Mouse (Mus musculus) stomach, embryonic 16.5 days (tissue): Measurements from ENCODE around the gene Cnot3. TPM values are rescaled to one million over a fixed set of nuclear protein-coding genes. Genes with fewer than 3 reads are reported as not detected.
A peak's percentile ranks its signal among the peaks of the same experiment; 100 is the strongest.

Experiments used
- ATAC-seq: fragments of 200-750 bp; cut with Nextera tagmentation; 2 replicates; pipeline ENCODE4 v1.8.0; 2017; ENCODE audit warnings: moderate number of reproducible peaks, moderate TSS enrichment; ENCODE audit not compliant: insufficient read depth, low FRiP score
- H3K27ac ChIP-seq: fragments of 300-500 bp; sonication (generic); 2 replicates; pipeline ENCODE4 v1.5.1; 2014; ENCODE audit warnings: low read length
- H3K27me3 ChIP-seq: fragments of 300-500 bp; sonication (generic); 2 replicates; pipeline ENCODE4 v1.6.1; 2014; ENCODE audit warnings: low read length, control low read depth, mixed read lengths; ENCODE audit not compliant: control insufficient read depth, insufficient read depth
- H3K36me3 ChIP-seq: fragments of 300-500 bp; sonication (generic); 2 replicates; pipeline ENCODE4 v1.6.1; 2014; ENCODE audit warnings: low read length; ENCODE audit not compliant: control insufficient read depth, insufficient read depth
- H3K4me1 ChIP-seq: fragments of 300-500 bp; sonication (generic); 2 replicates; pipeline ENCODE4 v1.6.1; 2014; ENCODE audit warnings: low read length, control low read depth, mixed read lengths; ENCODE audit not compliant: control insufficient read depth, insufficient read depth
- H3K4me2 ChIP-seq: fragments of 300-500 bp; sonication (generic); 2 replicates; pipeline ENCODE4 v1.6.1; 2014; ENCODE audit warnings: low read depth, low read length, mixed read lengths
- H3K4me3 ChIP-seq: fragments of 300-500 bp; sonication (generic); replicated peaks from 2 replicates; pipeline ENCODE4 v1.5.1; 2014; ENCODE audit warnings: mild to moderate bottlenecking, low read length
- H3K9ac ChIP-seq: fragments of 300-500 bp; sonication (generic); 2 replicates; pipeline ENCODE4 v1.6.1; 2014; ENCODE audit warnings: low read length
- H3K9me3 ChIP-seq: fragments of 300-500 bp; sonication (generic); replicated peaks from 2 replicates; pipeline ENCODE4 v1.6.1; 2016; ENCODE audit warnings: low read length, control low read depth; ENCODE audit not compliant: control insufficient read depth
- WGBS: fragments of 180-500 bp; shearing (Covaris S2); extraction: QIAGEN DNeasy Blood & Tissue Kit; methylation state at CpG from one replicate; pipeline ENCODE4 v1.1.7; 2014; 5-methylcytosine and 5-hydroxymethylcytosine counted together
- polyA plus RNA-seq: library from polyadenylated mRNA; unstranded; fragments of >200 nt; fragmentation: Nextera tagmentation; extraction: Ambion mirVana; gene quantifications from 2 replicates; pipeline ENCODE4 v1.2.1, GENCODE M21; 2015

Gene Cnot3
- polyA plus RNA-seq, 1 experiment from 2014 or later, result 43.0 TPM

DNA sequence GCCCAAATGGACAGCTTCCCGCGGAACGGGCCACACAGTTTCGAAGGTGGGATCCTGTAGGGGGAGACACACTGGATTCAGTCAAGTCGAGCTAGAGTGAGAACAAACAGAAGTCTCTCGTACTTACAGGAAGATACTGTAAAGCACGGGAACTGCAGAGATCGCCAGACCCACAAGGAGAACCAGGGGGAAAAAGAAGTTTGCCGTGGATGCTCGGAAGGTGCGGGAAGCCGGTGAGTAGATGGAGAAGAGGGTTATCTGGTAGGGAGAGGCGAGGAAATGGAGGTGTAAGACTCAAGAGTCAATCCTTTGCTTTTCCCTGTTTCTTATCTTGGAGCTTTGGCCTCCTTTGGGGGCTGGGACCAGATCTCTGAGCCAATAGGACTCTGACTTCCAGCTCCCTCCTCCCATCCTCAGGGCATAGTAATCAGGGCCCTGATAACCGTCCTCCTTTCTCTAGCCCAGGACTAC, 21.9 kb downstream of the Cnot3 start:
- Histone ChIP-seq H3K9ac (0 out of 2 replicates have a peak overlapping the region, but pooled peaks have one; percentile 29), H3K27ac (no peak overlapping the region), H3K4me3 (peak overlapping the region; percentile 13; the same call in 1 of the 2 replicates), H3K27me3 (no peaks in the 10 kb centered on the region), H3K9me3 (no peaks in the 10 kb centered on the region), H3K4me2 (no peak overlapping the region), H3K4me1 (peaks cover 15% of the 10 kb centered on the region), H3K36me3 (peaks cover 7% of the 10 kb centered on the region; the same call in 1 of the 2 replicates)
- 17% methylated on average over 14 of the region's 14 CpGs for WGBS
- ATAC-seq, result no peak

GRCm38 (mm10) chr7:3674507-3675227, 29.6 kb downstream of the Cnot3 start:
- peak; percentile 79 for ATAC-seq
- Histone ChIP-seq H3K9ac (no peak overlapping the region), H3K4me1 (no peaks in the 10 kb centered on the region), H3K27me3 (no peaks in the 10 kb centered on the region), H3K27ac (no peak overlapping the region), H3K36me3 (no peaks in the 10 kb centered on the region), H3K9me3 (no peaks in the 10 kb centered on the region), H3K4me3 (no peak overlapping the region), H3K4me2 (no peak overlapping the region)
- WGBS, result 75% methylated on average over 10 of the region's 10 CpGs

DNA sequence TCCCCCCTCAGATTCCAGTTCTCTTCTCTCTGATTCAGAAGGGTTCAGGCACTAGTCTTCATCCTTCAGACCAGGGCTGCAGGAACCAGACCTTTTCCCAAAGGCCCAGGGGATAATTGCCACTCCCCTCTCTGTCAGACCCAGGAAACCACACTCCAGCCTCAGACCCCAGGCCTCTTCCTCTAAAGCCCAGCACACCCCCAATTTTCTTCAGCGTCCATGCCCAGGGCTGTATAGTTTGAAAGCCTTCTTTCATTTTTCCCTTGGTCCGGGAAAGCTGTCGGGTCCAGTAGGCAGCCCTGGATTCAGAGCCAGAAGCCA, 30.1 kb downstream of the Cnot3 start:
- no peaks in the 10 kb centered on the region for H3K9me3 ChIP-seq
- 0 out of 2 replicates have a peak, but pooled peaks cover 1% of the 10 kb centered on the region for H3K36me3 ChIP-seq
- 76% methylated on average over 3 of the region's 3 CpGs for WGBS
- no peak for ATAC-seq
- no peak overlapping the region for H3K4me2 ChIP-seq
- no peak overlapping the region for H3K4me3 ChIP-seq
- no peak overlapping the region for H3K27ac ChIP-seq
- no peaks in the 10 kb centered on the region for H3K4me1 ChIP-seq
- no peaks in the 10 kb centered on the region for H3K27me3 ChIP-seq
- H3K9ac ChIP-seq, result no peak overlapping the region

DNA sequence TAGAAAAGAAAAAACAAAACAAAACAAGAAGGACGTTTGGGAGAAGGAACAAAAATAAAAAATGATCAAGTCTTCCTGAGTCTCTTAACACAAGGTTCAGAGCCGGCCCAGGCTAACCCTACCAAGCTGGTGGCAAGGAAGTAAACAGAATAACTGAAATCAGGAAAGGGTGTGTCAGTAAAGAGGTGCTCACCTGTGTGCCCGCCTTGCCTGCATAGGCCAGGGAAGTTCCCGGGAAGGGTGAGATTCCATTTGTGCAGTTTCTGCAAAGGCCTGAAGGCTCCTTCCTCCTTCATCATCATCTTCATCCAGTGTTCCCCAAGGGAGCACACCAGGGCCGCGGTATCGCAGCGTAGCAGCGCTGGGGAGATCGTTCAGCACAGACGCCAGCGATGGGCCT, 31.3 kb downstream of the Cnot3 start:
- Histone ChIP-seq H3K4me1 (no peaks in the 10 kb centered on the region), H3K36me3 (0 out of 2 replicates have a peak, but pooled peaks cover 5% of the 10 kb centered on the region), H3K9me3 (no peaks in the 10 kb centered on the region), H3K4me2 (peak overlapping the region; percentile 48), H3K4me3 (peak overlapping the region; percentile 41), H3K27ac (peak overlapping the region; percentile 45), H3K9ac (peak overlapping the region; percentile 71), H3K27me3 (no peaks in the 10 kb centered on the region)
- peak; percentile 18; the same call in 1 of the 2 replicates for ATAC-seq
- 80% methylated on average over 12 of the region's 12 CpGs for WGBS

DNA sequence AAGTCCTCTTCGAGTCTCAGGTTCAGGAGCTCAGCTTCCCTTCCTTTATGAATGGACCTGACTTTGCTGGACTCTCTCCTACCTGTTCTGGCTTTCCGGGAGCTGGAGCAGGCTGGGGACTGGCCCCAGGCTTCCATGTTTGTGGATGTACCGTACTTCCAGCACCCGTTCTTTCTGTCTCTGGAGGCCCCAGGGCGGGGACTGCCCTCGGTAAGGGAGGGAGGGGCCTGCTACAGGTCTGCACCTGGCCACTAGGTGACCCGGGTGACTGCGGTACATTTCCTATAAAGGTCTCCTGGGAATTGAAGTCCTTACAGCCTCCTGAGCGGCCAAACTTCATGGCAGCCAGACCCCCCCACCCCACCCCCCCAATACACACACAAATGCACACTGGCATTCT, 32.3 kb downstream of the Cnot3 start, which contains the start of gene Tmc4:
TSS of gene Tmc4 (minus strand) at position 212 of the 400 bp plus-strand sequence.
- Histone ChIP-seq H3K9me3 (no peaks in the 10 kb centered on the region), H3K9ac (peak within 1 kb of the TSS; percentile 71), H3K4me2 (peak within 1 kb of the TSS; percentile 48), H3K27ac (peak within 1 kb of the TSS; percentile 45), H3K4me1 (no peaks in the 10 kb centered on the region), H3K27me3 (no peaks in the 10 kb centered on the region), H3K4me3 (peak within 1 kb of the TSS; percentile 41), H3K36me3 (0 out of 2 replicates have a peak, but pooled peaks cover 5% of the 10 kb centered on the region)
- peak; percentile 87; the same call in 1 of the 2 replicates for ATAC-seq
- 33% methylated on average over 9 of the region's 9 CpGs for WGBS

DNA sequence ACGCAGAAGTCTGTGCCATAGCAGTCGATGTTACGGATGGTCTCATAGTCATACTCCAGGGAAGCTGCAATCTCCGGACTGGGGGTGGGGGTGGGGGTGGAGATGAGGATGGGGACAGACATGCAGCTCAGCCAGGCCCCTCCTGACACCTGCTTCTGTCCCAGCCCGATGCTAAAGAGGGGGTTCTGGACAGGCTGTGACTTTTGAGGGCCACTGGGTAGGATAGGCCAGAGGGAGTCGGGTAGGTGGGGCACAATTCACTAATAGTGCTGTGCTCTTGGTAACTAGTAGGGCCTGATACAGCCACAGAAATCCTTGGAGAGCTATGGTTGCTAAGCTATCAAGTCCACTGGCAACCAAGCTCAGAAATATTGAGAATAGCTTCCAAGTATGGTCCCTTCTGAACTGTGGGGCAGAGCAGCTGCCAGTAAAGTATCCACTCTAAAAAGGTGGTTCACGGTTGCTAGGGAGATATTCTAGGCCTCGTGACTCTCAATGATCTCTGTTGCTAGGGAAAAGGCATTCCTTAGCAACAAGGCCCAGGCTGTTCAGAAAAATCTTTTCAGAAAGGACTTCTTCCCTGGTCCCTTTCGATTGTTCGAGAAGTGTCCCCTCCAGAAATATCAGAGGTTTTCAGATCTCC, 39.0 kb downstream of the Cnot3 start:
- Histone ChIP-seq H3K9ac (no peak overlapping the region), H3K36me3 (0 out of 2 replicates have a peak, but pooled peaks cover 11% of the 10 kb centered on the region), H3K27me3 (no peaks in the 10 kb centered on the region), H3K4me3 (no peak overlapping the region), H3K27ac (no peak overlapping the region), H3K4me2 (no peak overlapping the region), H3K4me1 (no peaks in the 10 kb centered on the region), H3K9me3 (no peaks in the 10 kb centered on the region)
- 85% methylated on average over 10 of the region's 10 CpGs for WGBS
- ATAC-seq, result no peak

GRCm38 (mm10) chr7:3684698-3685097, 39.6 kb downstream of the Cnot3 start:
- no peak for ATAC-seq
- no peak overlapping the region for H3K4me3 ChIP-seq
- no peak overlapping the region for H3K4me2 ChIP-seq
- H3K9ac ChIP-seq, result no peak overlapping the region
- H3K9me3 ChIP-seq, result no peaks in the 10 kb centered on the region
- 94% methylated on average over 8 of the region's 8 CpGs for WGBS
- H3K27me3 ChIP-seq, result no peaks in the 10 kb centered on the region
- no peak overlapping the region for H3K27ac ChIP-seq
- 0 out of 2 replicates have a peak, but pooled peaks cover 11% of the 10 kb centered on the region for H3K36me3 ChIP-seq
- no peaks in the 10 kb centered on the region for H3K4me1 ChIP-seq

DNA sequence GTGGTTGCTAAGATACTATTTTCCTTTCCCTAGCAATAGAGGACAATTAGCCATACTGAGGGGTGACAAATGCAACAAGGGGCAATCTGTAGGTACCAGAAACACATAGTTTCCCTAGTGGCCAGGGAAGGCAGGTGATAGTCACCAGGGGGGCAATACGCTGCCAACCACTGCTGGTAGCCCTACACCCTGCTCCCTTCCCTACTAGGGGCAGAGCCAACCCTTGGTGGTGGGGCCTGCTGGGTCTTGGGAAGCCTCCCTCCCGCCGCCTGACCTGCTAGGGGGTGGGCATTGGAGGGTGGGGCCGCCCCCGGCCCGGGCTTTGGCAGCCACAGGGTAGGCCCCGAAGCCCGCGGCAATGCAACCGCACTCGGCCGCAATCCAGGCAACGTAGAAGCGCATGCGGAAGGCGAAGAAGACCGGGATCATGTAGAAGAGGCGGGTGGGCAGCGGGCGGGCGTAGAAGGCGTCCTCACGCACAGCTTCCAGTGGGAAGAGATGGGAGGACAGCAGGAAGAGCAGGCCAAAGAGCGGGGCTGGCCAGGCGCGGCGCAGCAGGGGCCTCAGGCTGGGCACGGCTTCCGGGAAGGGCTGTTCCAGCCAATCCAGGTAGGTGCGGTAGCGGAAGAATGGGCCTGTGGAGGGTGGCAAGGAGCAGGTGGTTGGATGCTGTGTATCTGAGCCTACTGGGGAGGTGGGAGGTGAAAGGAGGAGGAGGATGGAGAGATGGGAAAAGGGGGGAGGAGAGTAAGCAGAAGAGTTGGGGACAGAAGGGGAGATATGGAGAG, 40.5 kb downstream of the Cnot3 start:
- 84% methylated on average over 31 of the region's 31 CpGs for WGBS
- Histone ChIP-seq H3K27ac (no peak overlapping the region), H3K27me3 (no peaks in the 10 kb centered on the region), H3K9ac (no peak overlapping the region), H3K4me3 (no peak overlapping the region), H3K36me3 (0 out of 2 replicates have a peak, but pooled peaks cover 5% of the 10 kb centered on the region), H3K9me3 (no peaks in the 10 kb centered on the region), H3K4me2 (no peak overlapping the region), H3K4me1 (no peaks in the 10 kb centered on the region)
- no peak for ATAC-seq
